Mouse (Mus musculus) large intestine, adult 2 months (tissue): ENCODE results near the gene Nhlh2. TPM values are rescaled to one million over a fixed set of nuclear protein-coding genes. Genes with fewer than 3 reads are reported as not detected.

Experiments
- polyA plus RNA-seq: library from polyadenylated mRNA; depleted of rRNA; stranded (reverse); fragments of >200 nt; gene quantifications from 2 replicates; pipeline ENCODE4 v1.2.3, GENCODE M21; 2012; rRNA removed

Nhlh2 gene
- polyA plus RNA-seq, 1 experiment: 0.05 TPM

Other genes with a start within 250 kb of the Nhlh2 start
- gene Mab21l3, start 161.1 kb upstream of the Nhlh2 start, polyA plus RNA-seq: 0.49 and 0.51 TPM in 2 replicates
- gene Slc22a15, start 85.6 kb upstream of the Nhlh2 start, polyA plus RNA-seq: 3.6 and 4.2 TPM in 2 replicates
- gene Casq2, start 76.3 kb downstream of the Nhlh2 start, polyA plus RNA-seq: 5.2 and 6.3 TPM in 2 replicates
- 6.5 and 7.8 TPM in 2 replicates for gene Vangl1, start 194.6 kb downstream of the Nhlh2 start, polyA plus RNA-seq